Mouse (Mus musculus) kidney, embryonic 16.5 days (tissue): ENCODE results near the gene Pofut2. TPM values are rescaled to one million over a fixed set of nuclear protein-coding genes. Genes with fewer than 3 reads are reported as not detected.
"Not testable (repeated sequence)": the region's sequence is repeated elsewhere in the genome, so short reads cannot be mapped to it uniquely, and the experiment has no call there.

Experiments
- ATAC-seq: fragments of 200-750 bp; cut with Nextera tagmentation; 2 replicates; pipeline ENCODE4 v1.8.0; 2017; ENCODE audit warnings: moderate TSS enrichment; ENCODE audit not compliant: low FRiP score, low TSS enrichment
- H3K27ac ChIP-seq: fragments of 300-500 bp; sonication (generic); 2 replicates; pipeline ENCODE4 v1.5.1; 2014; ENCODE audit warnings: low read length
- H3K27me3 ChIP-seq: fragments of 300-500 bp; sonication (generic); 2 replicates; pipeline ENCODE4 v1.6.1; 2014; ENCODE audit warnings: low read length, control low read depth, mixed read lengths; ENCODE audit not compliant: insufficient read depth
- H3K36me3 ChIP-seq: fragments of 300-500 bp; sonication (generic); 2 replicates; pipeline ENCODE4 v1.6.1; 2014; ENCODE audit warnings: low read length, control low read depth, mixed read lengths; ENCODE audit not compliant: insufficient read depth
- H3K4me1 ChIP-seq: fragments of 300-500 bp; sonication (generic); 2 replicates; pipeline ENCODE4 v1.6.1; 2014; ENCODE audit warnings: low read length, control low read depth, mixed read lengths; ENCODE audit not compliant: insufficient read depth
- H3K4me2 ChIP-seq: fragments of 300-500 bp; sonication (generic); replicated peaks from 2 replicates; pipeline ENCODE4 v1.6.1; 2014; ENCODE audit warnings: low read depth, low read length
- H3K4me3 ChIP-seq: fragments of 300-500 bp; sonication (generic); 2 replicates; pipeline ENCODE4 v1.5.1; 2014; ENCODE audit warnings: mild to moderate bottlenecking, low read length
- H3K9ac ChIP-seq: fragments of 300-500 bp; sonication (generic); replicated peaks from 2 replicates; pipeline ENCODE4 v1.6.1; 2014; ENCODE audit warnings: low read length
- H3K9me3 ChIP-seq: fragments of 300-500 bp; sonication (generic); 2 replicates; pipeline ENCODE4 v1.6.1; 2016; ENCODE audit warnings: low read length, control low read depth
- WGBS: fragments of 180-500 bp; shearing (Covaris S2); extraction: QIAGEN DNeasy Blood & Tissue Kit; methylation state at CpG from one replicate; pipeline ENCODE4 v1.1.7; 2014; 5-methylcytosine and 5-hydroxymethylcytosine counted together
- polyA plus RNA-seq: library from polyadenylated mRNA; unstranded; fragments of >200 nt; fragmentation: Nextera tagmentation; extraction: Ambion mirVana; gene quantifications from 2 replicates; pipeline ENCODE4 v1.2.1, GENCODE M21; 2015

Pofut2 gene
- polyA plus RNA-seq, 1 experiment from 2014 or later: 149 TPM

DNA sequence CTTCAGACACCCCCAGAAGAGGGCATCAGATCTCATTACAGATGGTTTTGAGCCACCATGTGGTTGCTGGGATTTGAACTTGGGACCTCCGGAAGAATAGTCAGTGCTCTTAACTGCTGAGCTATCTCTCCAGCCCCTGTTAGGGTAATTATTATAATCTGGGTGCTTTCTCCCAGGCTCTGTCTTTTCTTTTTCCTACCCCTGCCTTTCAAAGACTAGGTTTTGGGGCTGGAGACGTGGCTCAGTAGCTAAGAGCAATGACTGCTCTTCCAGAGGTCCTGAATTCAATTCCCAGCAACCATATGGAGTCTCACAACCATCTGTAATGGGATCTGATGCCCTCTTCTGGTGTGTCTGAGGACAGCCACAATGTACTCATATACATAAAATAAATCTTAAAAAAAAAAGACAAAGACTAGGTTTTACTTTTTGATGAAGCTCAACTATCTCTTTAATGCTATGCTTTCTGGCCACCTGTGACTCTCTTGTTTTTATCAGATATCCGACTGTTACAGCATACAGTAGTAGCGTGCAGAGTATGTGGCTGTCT, 902 bp upstream of the Pofut2 start:
- Histone ChIP-seq H3K4me2 (peak overlapping the region; percentile 72), H3K36me3 (peaks cover 24% of the 10 kb centered on the region), H3K27ac (no peak overlapping the region), H3K4me3 (peak overlapping the region; percentile 92), H3K27me3 (no peaks in the 10 kb centered on the region), H3K9ac (peak overlapping the region; percentile 66; the same call in 1 of the 2 replicates), H3K4me1 (peaks cover 23% of the 10 kb centered on the region), H3K9me3 (no peaks in the 10 kb centered on the region)
- WGBS: 58% methylated on average over 4 of the region's 4 CpGs
- ATAC-seq: no peak

DNA sequence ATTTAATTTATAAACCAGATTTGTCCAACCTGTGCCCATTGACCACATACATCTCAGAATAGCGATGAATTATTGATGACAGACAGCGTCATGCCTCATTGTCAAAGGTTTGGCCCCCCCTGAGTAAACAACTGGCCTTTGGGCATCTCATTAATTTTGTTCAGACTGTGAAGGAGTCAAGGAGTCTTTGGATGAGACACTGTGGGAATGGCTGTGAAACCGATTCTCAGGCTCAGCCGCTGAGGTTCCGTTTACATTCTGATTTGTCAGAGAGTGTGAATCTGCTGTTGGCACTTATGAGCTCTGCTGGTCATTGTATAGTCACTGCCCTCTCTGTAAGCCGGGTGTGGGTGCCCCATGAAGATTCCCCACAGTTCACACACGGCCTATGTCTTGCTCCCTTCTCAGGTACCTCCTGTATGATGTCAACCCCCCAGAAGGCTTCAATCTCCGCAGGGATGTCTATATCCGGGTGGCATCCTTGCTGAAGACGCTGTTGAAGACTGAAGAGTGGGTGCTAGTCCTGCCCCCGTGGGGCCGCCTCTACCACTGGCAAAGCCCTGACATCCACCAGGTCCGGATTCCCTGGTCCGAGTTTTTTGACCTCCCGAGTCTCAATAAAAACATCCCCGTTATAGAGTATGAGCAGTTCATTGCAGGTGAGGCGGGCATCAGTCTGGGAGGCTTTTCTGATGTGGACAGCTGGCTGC, 1.3 kb downstream of the Pofut2 start:
- Histone ChIP-seq H3K9ac (peak overlapping the region; percentile 40; the same call in 1 of the 2 replicates), H3K9me3 (no peaks in the 10 kb centered on the region), H3K27ac (no peak overlapping the region), H3K4me2 (peak overlapping the region; percentile 66), H3K36me3 (peaks cover 43% of the 10 kb centered on the region), H3K4me1 (peaks cover 14% of the 10 kb centered on the region), H3K27me3 (no peaks in the 10 kb centered on the region), H3K4me3 (peak overlapping the region; percentile 92)
- 75% methylated on average over 17 of the region's 17 CpGs for WGBS
- ATAC-seq: no peak

DNA sequence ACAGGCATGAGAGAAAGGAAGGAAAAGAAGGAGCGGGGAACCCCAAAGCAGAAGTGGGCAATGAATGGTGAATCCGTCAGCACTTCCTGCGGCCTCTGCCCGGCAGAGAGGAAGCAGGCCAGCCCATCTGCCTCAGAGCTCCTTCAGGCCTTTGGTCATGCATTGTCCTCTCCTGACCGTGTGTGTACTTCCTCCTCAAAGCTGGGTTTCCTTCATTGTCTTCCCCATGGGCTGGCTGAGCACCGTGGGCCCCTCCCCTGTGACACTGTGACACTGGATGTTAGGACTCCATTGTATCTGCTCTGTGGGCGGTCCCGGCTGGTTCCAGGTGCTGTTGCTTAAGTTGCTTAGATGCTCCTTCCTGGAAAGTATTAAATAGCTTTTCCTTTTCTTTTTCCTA, 7.3 kb downstream of the Pofut2 start:
- Histone ChIP-seq H3K4me2 (no peak overlapping the region), H3K4me3 (no peak overlapping the region), H3K27ac (0 out of 2 replicates have a peak overlapping the region, but pooled peaks have one; percentile 31), H3K9me3 (no peaks in the 10 kb centered on the region), H3K4me1 (no peaks in the 10 kb centered on the region), H3K36me3 (peaks cover 82% of the 10 kb centered on the region), H3K27me3 (no peaks in the 10 kb centered on the region), H3K9ac (no peak overlapping the region)
- ATAC-seq: no peak
- WGBS: 78% methylated on average over 8 of the region's 8 CpGs

DNA sequence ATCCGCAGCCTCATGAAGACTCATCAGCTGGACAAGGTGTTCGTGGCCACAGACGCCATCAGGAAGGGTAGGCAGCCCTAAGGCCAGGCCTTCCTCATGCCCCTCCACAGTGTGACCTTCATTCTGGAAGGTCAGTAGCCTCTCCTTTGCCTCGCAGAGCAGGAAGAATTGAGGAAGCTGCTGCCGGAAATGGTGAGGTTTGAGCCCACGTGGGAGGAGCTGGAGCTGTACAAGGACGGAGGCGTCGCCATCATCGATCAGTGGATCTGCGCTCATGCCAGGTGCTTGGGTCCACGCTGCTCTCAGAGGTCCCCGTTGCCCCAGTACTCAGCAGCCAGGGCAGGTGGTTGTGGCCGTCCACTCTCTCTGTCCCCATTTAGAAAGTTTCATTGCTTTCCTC, 8.0 kb downstream of the Pofut2 start:
- WGBS: 90% methylated on average over 14 of the region's 14 CpGs
- no peak for ATAC-seq

DNA sequence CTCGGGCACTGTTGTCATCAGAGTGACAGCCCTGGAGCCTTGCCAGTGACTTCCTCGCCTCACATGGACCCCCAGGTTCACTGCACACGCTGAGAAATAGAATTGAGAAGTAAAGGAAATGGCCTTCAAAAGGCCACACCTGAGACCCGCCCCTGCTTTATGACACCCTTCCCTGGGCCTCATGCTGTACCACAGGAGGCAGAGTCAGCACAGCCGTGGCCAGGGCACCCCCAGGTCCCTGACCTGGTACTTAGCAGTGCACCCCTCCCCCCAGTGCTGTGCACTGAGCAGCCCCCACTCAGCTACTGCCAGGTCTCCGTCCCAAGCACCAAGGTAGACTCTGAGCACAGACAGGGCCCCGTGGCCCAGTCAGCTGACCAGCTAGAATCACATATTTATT, 10.1 kb downstream of the Pofut2 start:
- H3K4me2 ChIP-seq: no peak overlapping the region
- H3K27ac ChIP-seq: no peak overlapping the region
- peaks cover 58% of the 10 kb centered on the region for H3K36me3 ChIP-seq
- no peaks in the 10 kb centered on the region for H3K9me3 ChIP-seq
- H3K9ac ChIP-seq: no peak overlapping the region
- H3K4me3 ChIP-seq: no peak overlapping the region
- no peak for ATAC-seq
- H3K4me1 ChIP-seq: 0 out of 2 replicates have a peak, but pooled peaks cover 5% of the 10 kb centered on the region
- no peaks in the 10 kb centered on the region for H3K27me3 ChIP-seq
- 70% methylated on average over 7 of the region's 7 CpGs for WGBS

More for the DNA sequence above, 8.0 kb downstream of the Pofut2 start:
- Histone ChIP-seq H3K4me3 (no peak overlapping the region), H3K4me1 (no peaks in the 10 kb centered on the region), H3K36me3 (peaks cover 75% of the 10 kb centered on the region), H3K27ac (no peak overlapping the region), H3K4me2 (no peak overlapping the region), H3K27me3 (no peaks in the 10 kb centered on the region), H3K9ac (no peak overlapping the region), H3K9me3 (no peaks in the 10 kb centered on the region)

DNA sequence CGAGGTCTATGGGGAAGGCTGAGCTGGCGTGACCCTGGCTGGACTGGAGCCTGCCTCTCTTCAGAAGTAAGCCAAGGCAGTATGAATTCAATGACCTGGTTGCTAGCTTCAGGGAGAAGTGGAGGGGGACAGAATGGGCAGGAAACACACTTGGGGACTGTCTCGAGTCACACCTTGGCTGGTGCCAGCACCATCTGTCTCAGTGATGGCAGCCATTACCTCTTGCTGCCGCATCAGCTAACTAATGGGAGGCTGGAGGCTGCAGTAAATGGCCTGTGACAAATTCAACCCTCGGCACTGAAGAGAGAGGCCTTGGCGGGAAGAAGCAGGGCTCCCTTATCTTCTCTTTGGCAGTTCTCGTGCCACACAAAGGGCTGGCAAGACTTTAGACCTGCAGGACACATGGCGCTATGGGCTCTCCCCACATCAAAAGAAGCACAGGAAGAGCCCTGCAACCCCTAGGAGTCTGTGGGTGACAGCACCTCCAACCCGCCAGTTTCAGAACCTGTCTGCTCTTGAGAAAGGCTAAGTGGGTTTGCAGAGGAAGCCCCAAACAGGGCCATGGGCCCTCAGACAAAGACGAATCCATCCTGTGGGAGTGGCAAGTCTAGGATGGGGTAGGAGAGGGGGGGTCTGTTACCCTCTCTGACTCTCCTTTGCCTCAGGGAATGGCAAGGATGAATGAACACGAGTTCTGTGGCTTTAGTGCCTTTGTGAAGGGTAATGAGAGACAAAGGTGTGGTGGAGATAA, 14.1 kb downstream of the Pofut2 start:
- H3K27ac ChIP-seq: no peak overlapping the region
- no peaks in the 10 kb centered on the region for H3K9me3 ChIP-seq
- peaks cover 22% of the 10 kb centered on the region for H3K36me3 ChIP-seq
- 37% methylated on average over 11 of the region's 11 CpGs for WGBS
- ATAC-seq: no peak
- H3K27me3 ChIP-seq: no peaks in the 10 kb centered on the region
- no peak overlapping the region for H3K4me2 ChIP-seq
- no peak overlapping the region for H3K4me3 ChIP-seq
- 0 out of 2 replicates have a peak, but pooled peaks cover 5% of the 10 kb centered on the region for H3K4me1 ChIP-seq
- H3K9ac ChIP-seq: no peak overlapping the region

DNA sequence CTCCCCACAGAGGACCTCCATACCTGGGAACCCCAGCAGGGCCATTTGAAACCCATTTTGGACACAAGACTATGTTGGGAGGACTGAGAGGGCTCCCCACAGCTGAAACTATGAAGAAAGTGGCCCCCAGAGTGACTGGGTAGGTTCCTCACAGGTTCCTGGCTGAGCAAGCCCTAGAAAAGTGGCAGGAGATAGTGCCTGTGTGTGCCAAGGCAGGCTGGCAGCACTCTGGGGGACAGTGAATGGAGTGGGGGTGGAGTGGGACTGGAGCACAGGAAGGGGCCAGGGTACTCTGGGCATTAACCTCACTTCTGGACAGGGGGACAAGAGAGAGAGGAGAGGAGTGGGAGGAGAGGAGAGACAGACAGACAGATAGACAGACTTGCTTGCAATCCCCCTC, 14.8 kb downstream of the Pofut2 start:
- no peaks in the 10 kb centered on the region for H3K27me3 ChIP-seq

DNA sequence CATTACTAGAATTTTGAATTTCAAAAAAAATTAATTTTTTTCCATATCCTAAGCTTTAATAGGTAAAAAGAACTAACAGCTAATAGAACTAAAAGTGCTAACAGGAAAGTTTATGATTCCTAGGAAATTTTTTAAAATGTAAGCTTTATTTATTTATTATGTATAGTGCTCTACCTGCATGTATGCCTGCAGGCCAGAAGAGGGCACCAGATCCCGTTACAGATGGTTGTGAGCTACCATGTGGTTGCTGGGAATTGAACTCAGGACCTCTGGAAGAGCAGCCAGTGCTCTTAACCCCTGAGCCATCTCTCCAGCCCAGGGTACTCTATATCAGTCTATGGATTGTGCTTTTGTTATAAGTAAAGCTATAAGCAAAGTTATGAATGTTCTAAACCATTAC, 23.1 kb downstream of the Pofut2 start:
- H3K27me3 ChIP-seq, ATAC-seq, H3K27ac ChIP-seq, H3K9me3 ChIP-seq, H3K4me1 ChIP-seq, H3K9ac ChIP-seq, H3K36me3 ChIP-seq, H3K4me2 ChIP-seq, H3K4me3 ChIP-seq: not testable (repeated sequence)
- WGBS: 74% methylated on average over 1 of the region's 1 CpGs

More for the DNA sequence above, 14.8 kb downstream of the Pofut2 start:
- Histone ChIP-seq H3K36me3 (peaks cover 15% of the 10 kb centered on the region), H3K4me3 (no peak overlapping the region), H3K9ac (no peak overlapping the region), H3K4me2 (no peak overlapping the region), H3K4me1 (0 out of 2 replicates have a peak, but pooled peaks cover 5% of the 10 kb centered on the region), H3K9me3 (no peaks in the 10 kb centered on the region), H3K27ac (no peak overlapping the region)
- no peak for ATAC-seq

DNA sequence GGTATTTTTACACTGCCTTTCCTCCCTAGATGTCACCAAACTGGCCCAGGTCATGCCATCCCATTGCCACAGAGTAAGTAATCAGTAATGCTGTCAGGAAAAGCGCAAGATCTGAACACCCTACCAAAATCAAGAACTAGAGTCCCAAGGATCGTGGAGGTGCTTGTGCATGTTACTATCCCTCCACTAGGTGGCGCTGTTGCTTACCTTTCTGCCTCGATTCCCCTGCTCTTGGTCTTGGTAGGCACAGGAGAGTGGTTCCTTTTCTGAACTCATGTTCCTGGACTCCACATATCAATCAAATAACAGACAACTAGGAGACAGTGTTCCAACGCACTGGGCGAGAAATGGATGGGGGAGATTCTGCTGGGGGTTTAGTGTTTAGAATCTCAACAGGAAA, 23.8 kb downstream of the Pofut2 start:
- H3K36me3 ChIP-seq: no peaks in the 10 kb centered on the region

DNA sequence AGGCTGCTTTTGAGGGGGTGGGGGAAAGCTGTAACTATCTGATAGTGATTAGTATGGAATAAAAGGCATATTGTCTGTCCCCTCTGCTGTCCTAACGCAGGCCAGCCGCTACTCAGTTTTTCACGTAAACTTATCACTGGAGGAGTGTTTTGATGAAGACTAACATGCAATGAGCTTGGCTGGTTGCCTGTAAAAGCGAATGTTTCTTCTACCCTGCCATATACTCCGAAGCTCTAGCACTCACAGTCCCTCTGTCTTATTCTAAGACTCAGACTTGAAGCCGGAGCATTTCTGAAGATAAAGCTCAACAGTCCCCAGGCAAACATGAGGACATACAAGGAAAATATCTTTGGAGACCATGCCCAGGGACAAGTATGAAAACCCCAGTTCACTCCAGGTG, 25.8 kb downstream of the Pofut2 start:
- no peaks in the 10 kb centered on the region for H3K4me1 ChIP-seq
- no peak overlapping the region for H3K4me3 ChIP-seq
- H3K4me2 ChIP-seq: no peak overlapping the region
- ATAC-seq: no peak
- no peak overlapping the region for H3K9ac ChIP-seq
- no peaks in the 10 kb centered on the region; the same call in 1 of the 2 replicates for H3K27me3 ChIP-seq
- H3K36me3 ChIP-seq: no peaks in the 10 kb centered on the region
- H3K9me3 ChIP-seq: no peaks in the 10 kb centered on the region
- H3K27ac ChIP-seq: no peak overlapping the region
- WGBS: 63% methylated on average over 6 of the region's 6 CpGs

More for the DNA sequence above, 23.8 kb downstream of the Pofut2 start:
- no peaks in the 10 kb centered on the region for H3K9me3 ChIP-seq
- H3K4me1 ChIP-seq: no peaks in the 10 kb centered on the region
- no peak overlapping the region for H3K4me3 ChIP-seq
- H3K4me2 ChIP-seq: no peak overlapping the region
- H3K9ac ChIP-seq: no peak overlapping the region
- no peak overlapping the region for H3K27ac ChIP-seq
- 16% methylated on average over 6 of the region's 6 CpGs for WGBS
- ATAC-seq: no peak
- no peaks in the 10 kb centered on the region; the same call in 1 of the 2 replicates for H3K27me3 ChIP-seq
